Mouse (Mus musculus): ENCODE measurements around the gene Shc2.

DNA sequence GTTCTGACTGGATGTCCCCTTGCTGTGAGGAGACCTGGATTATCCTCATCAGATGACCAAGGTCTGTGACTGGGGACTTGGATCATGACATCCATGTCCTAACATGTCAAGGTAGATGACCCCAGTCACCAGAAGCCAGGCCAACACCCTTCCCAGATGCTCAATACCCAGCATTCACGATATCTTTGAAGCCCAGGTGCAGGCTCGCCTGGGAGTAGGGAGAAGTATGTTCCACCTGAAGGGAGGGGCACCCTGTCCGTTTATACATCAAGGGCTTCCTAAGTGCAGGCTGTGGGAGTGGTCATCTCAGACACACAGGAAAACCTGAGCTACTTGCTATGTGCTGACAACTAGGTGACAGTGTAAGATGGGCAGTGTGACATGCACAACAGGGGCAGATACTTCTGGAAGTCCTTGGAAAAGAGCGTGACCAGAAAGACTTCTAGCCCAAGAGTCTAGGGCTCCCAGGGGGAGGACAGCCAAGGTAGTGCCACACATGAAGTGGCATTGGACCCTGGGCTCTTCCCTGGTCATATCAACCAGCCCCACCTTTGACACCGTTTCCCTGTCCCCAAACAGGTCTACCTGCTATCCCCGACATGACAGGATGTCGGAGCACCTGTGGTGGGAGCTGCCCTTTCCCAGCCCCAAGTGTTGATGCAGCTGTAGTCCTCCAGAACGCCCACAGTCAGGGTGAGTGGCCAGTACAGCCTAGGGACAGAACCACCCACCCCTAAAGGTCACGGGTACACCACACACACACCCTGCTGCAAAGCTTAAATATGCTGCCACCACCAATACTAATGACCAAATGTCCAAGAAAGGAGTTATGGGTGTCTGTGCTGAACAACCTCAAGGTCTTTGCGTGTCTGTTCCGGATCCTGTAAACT is 43.1 kb upstream of the Shc2 start:
- TF ChIP-seq TCF12 (IDR thresholded peaks at IDR 0.05; ENCODE audit: insufficient read depth, poor library complexity, severe bottlenecking) (no peak), POLR2A (IDR thresholded peaks at IDR 0.05; ENCODE audit: insufficient read length, low read depth) (no peak)
